Mouse (Mus musculus) bone marrow macrophage, adult 2 months (primary cell): ENCODE measurements around the gene Rcan2. TPM values are rescaled to one million over a fixed set of nuclear protein-coding genes. Genes with fewer than 3 reads are reported as not detected.

Source experiments
- H3K27ac ChIP-seq: 2 replicates; pipeline ENCODE4 v1.5.1; 2012; ENCODE audit warnings: low read depth, low read length; ENCODE audit not compliant: insufficient read depth
- H3K4me1 ChIP-seq: 2 replicates; pipeline ENCODE4 v1.6.1; 2012; ENCODE audit warnings: low read length; ENCODE audit not compliant: control insufficient read depth, insufficient read depth
- H3K4me3 ChIP-seq: 2 replicates; pipeline ENCODE4 v1.5.1; 2012; ENCODE audit warnings: mild to moderate bottlenecking, low read length, moderate library complexity; ENCODE audit not compliant: insufficient read depth
- CTCF ChIP-seq: IDR thresholded peaks from 2 replicates; pipeline ENCODE4 v1.5.1; 2012; ENCODE audit warnings: low read depth, mild to moderate bottlenecking, low read length, moderate library complexity
- POLR2A ChIP-seq: IDR thresholded peaks from 2 replicates; pipeline ENCODE4 v1.6.1; 2012; ENCODE audit warnings: mild to moderate bottlenecking, low read depth, low read length, borderline replicate concordance
- polyA plus RNA-seq: library from polyadenylated mRNA; stranded (reverse); fragments of >200 nt; gene quantifications from 2 replicates; pipeline ENCODE4 v1.2.4, GENCODE M21; 2012; ENCODE audit not compliant: missing spikeins, insufficient read depth, insufficient read length

Gene Rcan2
- polyA plus RNA-seq, 1 experiment: not detected

- H3K4me1 ChIP-seq: 0 out of 2 replicates have a peak, but pooled peaks cover 2% of the 10 kb centered on the region
- no peak for TF ChIP-seq CTCF
- TF ChIP-seq POLR2A: no peak
- no peak overlapping the region for H3K4me3 ChIP-seq
- H3K27ac ChIP-seq: no peak overlapping the region
Observed at GRCm38 (mm10) chr17:44029616-44030015, 228.5 kb downstream of the Rcan2 start.

DNA sequence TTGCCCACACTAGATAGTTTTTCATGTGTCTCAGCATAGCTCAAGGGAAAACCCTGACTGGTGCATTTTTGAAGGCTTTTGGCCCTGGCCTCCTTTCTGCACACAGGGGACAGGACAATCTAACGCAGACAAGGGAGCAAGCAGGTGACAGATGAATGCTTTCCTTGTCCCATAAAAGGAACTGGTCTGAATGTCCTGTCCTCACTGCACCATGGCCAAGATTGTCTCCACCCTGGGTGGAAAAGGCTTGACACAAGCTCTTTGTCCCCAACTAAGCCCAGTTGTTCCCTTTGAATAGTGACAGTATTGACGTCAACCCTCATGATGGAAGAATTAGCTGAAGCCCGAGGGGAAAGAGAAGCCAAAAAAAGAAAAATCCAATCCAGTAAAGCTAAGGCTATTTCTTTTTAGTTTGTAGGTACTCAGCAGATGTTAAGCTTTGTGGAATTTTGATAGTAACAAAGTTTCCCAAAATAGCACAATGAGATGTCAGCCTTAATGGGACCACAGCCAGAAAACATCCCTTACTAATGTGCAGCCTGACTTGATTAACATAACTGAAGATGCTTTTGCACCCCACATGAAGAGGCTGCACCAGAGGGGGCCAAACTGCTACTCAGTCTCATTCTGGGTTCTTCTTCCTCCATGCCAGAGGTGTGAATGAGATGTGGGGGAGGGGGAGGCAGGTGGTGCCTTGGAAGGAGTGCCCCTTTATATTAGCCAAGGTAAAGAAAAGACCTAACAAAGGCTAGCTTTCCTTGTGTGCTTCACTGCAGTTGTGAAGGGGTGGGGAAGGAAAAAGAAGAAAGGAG lies 229.8 kb downstream of the Rcan2 start:
- TF ChIP-seq POLR2A (no peak), CTCF (no peak)
- H3K4me1 ChIP-seq: 0 out of 2 replicates have a peak, but pooled peaks cover 2% of the 10 kb centered on the region
- H3K27ac ChIP-seq: no peak overlapping the region
- H3K4me3 ChIP-seq: no peak overlapping the region

DNA sequence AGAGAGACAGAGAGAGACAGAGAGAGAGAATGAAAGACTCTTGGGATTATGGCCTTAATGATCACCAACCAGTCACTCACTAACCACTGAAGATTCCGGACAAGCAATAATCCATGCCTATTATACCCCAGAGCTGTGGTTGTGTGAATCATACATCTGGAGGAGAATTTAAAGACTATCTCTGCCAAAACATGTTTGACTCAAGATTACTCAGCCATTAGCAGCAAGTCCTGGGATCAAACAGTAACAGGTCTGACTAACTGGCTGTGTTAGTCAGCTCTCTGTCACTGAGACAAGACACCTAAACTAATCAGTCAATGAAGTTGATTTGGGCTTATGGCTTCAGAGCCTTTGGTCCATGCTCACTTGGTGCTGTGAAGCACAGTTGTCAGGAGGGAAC lies 233.9 kb downstream of the Rcan2 start:
- no peak for TF ChIP-seq POLR2A
- no peak for TF ChIP-seq CTCF
- Histone ChIP-seq H3K27ac (no peak overlapping the region), H3K4me1 (no peaks in the 10 kb centered on the region), H3K4me3 (no peak overlapping the region)

DNA sequence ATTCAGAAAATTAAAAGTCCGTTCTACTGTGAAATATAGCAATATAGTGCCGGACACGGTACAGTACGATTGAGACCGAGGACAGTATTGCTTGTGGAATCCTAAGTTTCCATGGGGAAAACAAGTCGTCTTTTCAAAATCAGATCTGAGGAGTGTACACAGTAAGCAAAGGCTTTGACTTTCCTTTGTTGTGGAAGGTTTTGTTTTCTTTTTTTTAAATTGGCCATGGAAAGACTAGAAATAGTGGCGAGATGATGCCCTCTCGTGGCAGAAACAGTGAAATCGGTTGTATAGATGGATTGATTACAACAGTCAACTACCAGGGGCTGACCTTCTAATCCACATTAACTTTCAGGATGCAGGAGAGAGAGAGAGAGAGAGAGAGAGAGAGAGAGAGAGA lies 237.5 kb downstream of the Rcan2 start:
- Histone ChIP-seq H3K27ac (no peak overlapping the region), H3K4me3 (no peak overlapping the region), H3K4me1 (no peaks in the 10 kb centered on the region)
- TF ChIP-seq POLR2A: no peak

GRCm38 (mm10) chr17:44040449-44040848 lies 239.3 kb downstream of the Rcan2 start:
- no peak for TF ChIP-seq POLR2A
- TF ChIP-seq CTCF: no peak
- Histone ChIP-seq H3K4me3 (no peak overlapping the region), H3K4me1 (no peaks in the 10 kb centered on the region), H3K27ac (no peak overlapping the region)

GRCm38 (mm10) chr17:44042301-44042700 lies 241.2 kb downstream of the Rcan2 start:
- TF ChIP-seq POLR2A (no peak), CTCF (no peak)
- Histone ChIP-seq H3K4me3 (no peak overlapping the region), H3K4me1 (no peaks in the 10 kb centered on the region), H3K27ac (no peak overlapping the region)

GRCm38 (mm10) chr17:44042861-44043260 lies 241.7 kb downstream of the Rcan2 start:
- Histone ChIP-seq H3K27ac (no peak overlapping the region), H3K4me3 (no peak overlapping the region), H3K4me1 (no peaks in the 10 kb centered on the region)
- no peak for TF ChIP-seq POLR2A
- no peak for TF ChIP-seq CTCF

DNA sequence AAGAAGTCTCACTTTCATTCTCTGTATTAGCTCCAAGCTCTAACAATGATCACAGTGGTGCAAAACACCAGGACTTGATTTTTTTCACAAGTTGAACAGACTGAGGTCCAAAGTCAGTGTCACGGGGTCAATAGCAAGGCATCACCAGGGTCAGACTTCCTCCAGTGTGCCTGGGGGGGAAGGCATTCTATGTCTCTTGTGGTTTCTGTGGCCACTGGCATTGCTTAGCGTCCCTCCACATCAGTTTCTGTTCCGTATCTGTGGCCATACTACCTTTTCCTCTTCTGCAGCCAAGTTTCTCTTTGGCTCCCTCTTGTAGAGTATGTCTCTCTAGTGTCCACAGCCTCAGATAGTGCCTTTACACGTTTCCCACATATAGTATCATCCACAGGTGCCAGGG lies 252.3 kb downstream of the Rcan2 start:
- 0 out of 2 replicates have a peak, but pooled peaks cover 3% of the 10 kb centered on the region for H3K4me1 ChIP-seq
- no peak overlapping the region for H3K27ac ChIP-seq
- no peak overlapping the region for H3K4me3 ChIP-seq
- TF ChIP-seq CTCF (no peak), POLR2A (no peak)

- H3K4me3 ChIP-seq: no peak overlapping the region
- no peak overlapping the region for H3K27ac ChIP-seq
- TF ChIP-seq CTCF: no peak
- no peak for TF ChIP-seq POLR2A
- 0 out of 2 replicates have a peak, but pooled peaks cover 3% of the 10 kb centered on the region for H3K4me1 ChIP-seq
Observed at GRCm38 (mm10) chr17:44057123-44057522, 256.0 kb downstream of the Rcan2 start.

DNA sequence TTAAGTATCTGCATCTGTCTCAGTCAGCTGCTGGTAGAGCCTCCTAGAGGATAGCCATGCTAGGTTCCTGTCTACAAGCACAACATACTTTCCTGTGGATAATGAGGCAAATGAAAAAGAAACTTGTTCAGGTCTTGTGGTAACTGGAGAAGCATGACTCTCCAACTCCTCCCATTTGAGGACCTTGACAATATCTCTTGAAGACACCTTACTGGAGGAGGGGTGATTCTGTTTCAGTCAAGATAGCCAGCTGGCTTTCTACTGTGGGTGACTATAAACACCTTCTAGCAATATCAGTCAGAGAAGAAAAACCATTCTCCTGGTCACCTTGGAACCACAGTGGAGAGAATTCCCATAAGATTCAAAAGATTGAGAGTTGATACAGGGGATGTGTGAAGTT lies 257.0 kb downstream of the Rcan2 start:
- TF ChIP-seq POLR2A (no peak), CTCF (no peak)
- H3K4me3 ChIP-seq: no peak overlapping the region

More for the DNA sequence above, 257.0 kb downstream of the Rcan2 start:
- Histone ChIP-seq H3K4me1 (0 out of 2 replicates have a peak, but pooled peaks cover under 1% of the 10 kb centered on the region), H3K27ac (no peak overlapping the region)
